In the genomic region with DNA sequence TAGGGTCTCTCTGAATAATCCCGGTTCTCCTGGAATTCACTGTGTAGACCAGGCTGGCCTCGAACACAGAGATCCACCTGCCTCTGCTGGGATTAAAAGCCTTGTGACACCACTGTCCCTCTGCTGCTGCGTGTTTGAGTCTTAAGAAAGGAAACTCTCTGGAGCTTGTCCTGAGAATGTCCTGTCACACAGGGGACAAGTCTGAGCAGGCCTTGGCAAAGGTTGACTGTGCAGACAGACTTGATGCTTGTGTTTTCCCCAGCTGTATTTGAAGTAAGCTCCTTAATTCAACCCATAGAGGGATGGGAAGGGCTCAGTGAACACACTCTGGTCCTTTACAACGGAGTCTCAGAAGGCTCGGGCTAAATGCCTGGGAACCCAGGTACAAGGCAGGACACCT, we compare ENCODE assay signal across 14 mouse cellular contexts.
A peak's percentile ranks its signal among the peaks of the same experiment; 100 is the strongest.
DNase-seq lines count a peak whose midpoint lies in the region; ATAC-seq and TF ChIP-seq lines count a peak whose summit lies in the region.
"Had no signal": no experiment of that assay in that cellular context is flagged by ENCODE, and none has a peak within 500 bp of the region (broad histone marks: within the 10 kb centered on the region; RNA-seq: fewer than 3 reads in every experiment).

No protein-coding gene starts in this region.

- TF ChIP-seq CTCF in heart, adult 2 months (IDR thresholded peaks at IDR 0.05): no peak
- no peak for TF ChIP-seq CTCF in small intestine, adult 2 months (IDR thresholded peaks at IDR 0.05; ENCODE audit: extremely low read depth, insufficient read length, insufficient replicate concordance, low read depth, low read length)

- no peak overlapping the region for H3K9ac ChIP-seq in heart, adult 2 months (ENCODE audit: low read depth, low read length)
- H3K9ac ChIP-seq in lung, embryonic 16.5 days (ENCODE audit: low read length): no peak overlapping the region; the same call in 1 of the 2 replicates
- H3K9ac ChIP-seq: hindbrain, embryonic 15.5 days; liver, embryonic 15.5 days had no signal

- intact Hi-C loops in heart, adult 2 months (cut with DNase I): loop anchor here (5.0 kb wide), 1 partner anchor 224 kb away; a partner anchor contains a TSS
- intact Hi-C loops in heart, postnatal 36 days (cut with DNase I): loop anchor here (5.0 kb wide), 1 partner anchor 224 kb away; a partner anchor contains a TSS

- no peak for TF ChIP-seq EP300 in heart, adult 2 months (IDR thresholded peaks at IDR 0.05; ENCODE audit: insufficient read depth, low read depth, low read length)

- H3K4me2 ChIP-seq in lung, embryonic 16.5 days (ENCODE audit: low read depth, low read length): peak overlapping the region; percentile 27; the same call in 1 of the 2 replicates
- H3K4me2 ChIP-seq: hindbrain, embryonic 15.5 days; liver, embryonic 15.5 days had no signal

- H3K36me3 ChIP-seq in heart, adult 2 months (ENCODE audit: control insufficient read depth, insufficient read depth, low read length): no peaks in the 10 kb centered on the region
- no peaks in the 10 kb centered on the region for H3K36me3 ChIP-seq in lung, embryonic 16.5 days (ENCODE audit: control insufficient read depth, insufficient read depth, low read length)
- no peaks in the 10 kb centered on the region for H3K36me3 ChIP-seq in small intestine, adult 2 months (ENCODE audit: control insufficient read depth, insufficient read depth, low read length)
- H3K36me3 ChIP-seq: forebrain, embryonic 10.5 days; liver, embryonic 15.5 days had no signal

- no peaks in the 10 kb centered on the region for H3K79me2 ChIP-seq in heart, adult 2 months (replicated peaks; ENCODE audit: control insufficient read depth, insufficient read depth, low read length)

- no peak overlapping the region; the same call in 1 of the 2 replicates for H3K4me3 ChIP-seq in heart, adult 2 months
- H3K4me3 ChIP-seq in lung, embryonic 16.5 days (ENCODE audit: low read length): no peak overlapping the region
- H3K4me3 ChIP-seq in small intestine, adult 2 months (ENCODE audit: low read depth, low read length): peak overlapping the region; percentile 42; the same call in 1 of the 2 replicates
- H3K4me3 ChIP-seq: forebrain, embryonic 10.5 days; hindbrain, embryonic 15.5 days; liver, embryonic 15.5 days had no signal

- peak; percentile 22; the same call in 1 of the 2 replicates for ATAC-seq in lung, embryonic 16.5 days (ENCODE audit: low read depth)

- WGBS in heart, adult 2 months: 72% methylated on average over 5 of the region's 5 CpGs
- 71% methylated on average over 5 of the region's 5 CpGs for WGBS in lung, embryonic 16.5 days
- WGBS in small intestine, adult 2 months: 44% methylated on average over 5 of the region's 5 CpGs

- no peak for TF ChIP-seq POLR2A in heart, adult 2 months (IDR thresholded peaks at IDR 0.05; ENCODE audit: insufficient read depth, low read depth, low read length)
- TF ChIP-seq POLR2A in small intestine, adult 2 months (IDR thresholded peaks at IDR 0.05; ENCODE audit: low read depth, low read length): no peak

- H3K4me1 ChIP-seq in heart, adult 2 months (ENCODE audit: control insufficient read depth, insufficient read depth, low read length): peaks cover 6% of the 10 kb centered on the region
- no peaks in the 10 kb centered on the region; the same call in 1 of the 2 replicates for H3K4me1 ChIP-seq in lung, embryonic 16.5 days (replicated peaks; ENCODE audit: control insufficient read depth, insufficient read depth, low read length)
- peaks cover 8% of the 10 kb centered on the region; the same call in 1 of the 2 replicates for H3K4me1 ChIP-seq in small intestine, adult 2 months (ENCODE audit: control insufficient read depth, insufficient read depth, insufficient read length, low read length)
- H3K4me1 ChIP-seq: hindbrain, embryonic 15.5 days; liver, embryonic 15.5 days had no signal

- H3K9me3 ChIP-seq in lung, embryonic 16.5 days (ENCODE audit: control insufficient read depth, low read length): no peaks in the 10 kb centered on the region
- H3K9me3 ChIP-seq: forebrain, embryonic 10.5 days; hindbrain, embryonic 15.5 days; liver, embryonic 15.5 days had no signal

- H3K27me3 ChIP-seq in heart, adult 2 months (ENCODE audit: control insufficient read depth, insufficient read depth, low read length): no peaks in the 10 kb centered on the region
- H3K27me3 ChIP-seq in lung, embryonic 16.5 days (ENCODE audit: control insufficient read depth, insufficient read depth, low read depth, low read length): no peaks in the 10 kb centered on the region
- no peaks in the 10 kb centered on the region for H3K27me3 ChIP-seq in small intestine, adult 2 months (ENCODE audit: control insufficient read depth, insufficient read depth, low read length)
- H3K27me3 ChIP-seq: hindbrain, embryonic 15.5 days; liver, embryonic 15.5 days had no signal

- no peak for DNase-seq in heart, adult 2 months
- DNase-seq in heart, postnatal 36 days: no peak
- no peak for DNase-seq in lung, postnatal 25 days (ENCODE audit: low spot score)
- peak; percentile 91 for DNase-seq in fat pad, adult 2 months (ENCODE audit: extremely low read depth, low read depth, low spot score)
- no peak for DNase-seq in spleen, postnatal 10 days (ENCODE audit: low spot score in 2 of 2)
- DNase-seq in adrenal gland, postnatal 14 days: no peak
- DNase-seq: cerebellum, adult 8-10 months; embryo, embryonic 11 days; thymus, adult 18-20 months had no signal

- peak overlapping the region; percentile 78 for H3K27ac ChIP-seq in heart, adult 2 months
- peak overlapping the region; percentile 64 for H3K27ac ChIP-seq in lung, embryonic 16.5 days (ENCODE audit: low read length)
- H3K27ac ChIP-seq in small intestine, adult 2 months (ENCODE audit: insufficient read depth, low read depth, low read length): peak overlapping the region; percentile 79
- H3K27ac ChIP-seq: forebrain, embryonic 10.5 days; liver, embryonic 15.5 days had no signal
